Mouse (Mus musculus) midbrain, embryonic 16.5 days (tissue): Measurements from ENCODE around the gene Mfsd11. TPM values are rescaled to one million over a fixed set of nuclear protein-coding genes. Genes with fewer than 3 reads are reported as not detected.

Source experiments
- ATAC-seq: fragments of 200-750 bp; cut with Nextera tagmentation; 2 replicates; pipeline ENCODE4 v1.8.0; 2017; ENCODE audit warnings: moderate TSS enrichment
- H3K27ac ChIP-seq: fragments of 300-500 bp; sonication (generic); 2 replicates; pipeline ENCODE4 v1.5.1; 2014; ENCODE audit warnings: mild to moderate bottlenecking, low read length, mixed read lengths
- H3K27me3 ChIP-seq: fragments of 300-500 bp; sonication (generic); 2 replicates; pipeline ENCODE4 v1.6.1; 2014; ENCODE audit warnings: low read depth, low read length, mixed read lengths; ENCODE audit not compliant: control insufficient read depth, insufficient read depth
- H3K36me3 ChIP-seq: fragments of 300-500 bp; sonication (generic); 2 replicates; pipeline ENCODE4 v1.6.1; 2014; ENCODE audit warnings: mild to moderate bottlenecking, low read length, moderate library complexity, mixed read lengths; ENCODE audit not compliant: control insufficient read depth, insufficient read depth
- H3K4me1 ChIP-seq: fragments of 300-500 bp; sonication (generic); 2 replicates; pipeline ENCODE4 v1.6.1; 2014; ENCODE audit warnings: mild to moderate bottlenecking, low read length, mixed read lengths; ENCODE audit not compliant: control insufficient read depth, insufficient read depth
- H3K4me2 ChIP-seq: fragments of 300-500 bp; sonication (generic); 2 replicates; pipeline ENCODE4 v1.6.1; 2014; ENCODE audit warnings: mild to moderate bottlenecking, low read length, mixed read lengths
- H3K4me3 ChIP-seq: fragments of 300-500 bp; sonication (generic); 2 replicates; pipeline ENCODE4 v1.5.1; 2014; ENCODE audit warnings: low read depth, mild to moderate bottlenecking, low read length, moderate library complexity, mixed read lengths
- H3K9ac ChIP-seq: fragments of 300-500 bp; sonication (generic); 2 replicates; pipeline ENCODE4 v1.6.1; 2014; ENCODE audit warnings: low read depth, low read length, mixed read lengths
- H3K9me3 ChIP-seq: fragments of 300-500 bp; sonication (generic); replicated peaks from 2 replicates; pipeline ENCODE4 v1.6.1; 2014; ENCODE audit warnings: mild to moderate bottlenecking, low read length, mixed read lengths; ENCODE audit not compliant: control insufficient read depth, poor library complexity, severe bottlenecking
- WGBS: fragments of 180-500 bp; shearing (Covaris S2); extraction: QIAGEN DNeasy Blood & Tissue Kit; methylation state at CpG from one replicate; pipeline ENCODE4 v1.1.7; 2014; 5-methylcytosine and 5-hydroxymethylcytosine counted together
- polyA plus RNA-seq: library from polyadenylated mRNA; unstranded; fragments of >200 nt; fragmentation: Nextera tagmentation; extraction: Ambion mirVana; gene quantifications from 2 replicates; pipeline ENCODE4 v1.2.1, GENCODE M21; 2015

The Mfsd11 gene
- polyA plus RNA-seq, 1 experiment from 2014 or later = 56.2 TPM

- ATAC-seq = no peak
- Histone ChIP-seq H3K4me3 (no peak overlapping the region), H3K9ac (no peak overlapping the region), H3K27me3 (no peaks in the 10 kb centered on the region), H3K4me2 (no peak overlapping the region), H3K27ac (no peak overlapping the region), H3K36me3 (peaks cover 39% of the 10 kb centered on the region), H3K9me3 (no peaks in the 10 kb centered on the region), H3K4me1 (no peaks in the 10 kb centered on the region)
- 82% methylated on average over 12 of the region's 12 CpGs for WGBS
Observed at GRCm38 (mm10) chr11:116865945-116866585, 13.8 kb downstream of the Mfsd11 start.

- H3K36me3 ChIP-seq = peaks cover 39% of the 10 kb centered on the region
Observed at GRCm38 (mm10) chr11:116868129-116868528, 15.9 kb downstream of the Mfsd11 start.

GRCm38 (mm10) chr11:116869223-116869622 is 17.0 kb downstream of the Mfsd11 start:
- Histone ChIP-seq H3K27ac (no peak overlapping the region), H3K4me1 (no peaks in the 10 kb centered on the region), H3K36me3 (peaks cover 42% of the 10 kb centered on the region), H3K27me3 (no peaks in the 10 kb centered on the region), H3K4me3 (no peak overlapping the region), H3K9me3 (no peaks in the 10 kb centered on the region), H3K4me2 (no peak overlapping the region), H3K9ac (no peak overlapping the region)
- no peak for ATAC-seq
- WGBS = 90% methylated on average over 8 of the region's 8 CpGs

More at GRCm38 (mm10) chr11:116868129-116868528, 15.9 kb downstream of the Mfsd11 start:
- WGBS = 83% methylated on average over 3 of the region's 3 CpGs
- H3K4me3 ChIP-seq = no peak overlapping the region
- H3K9ac ChIP-seq = no peak overlapping the region
- H3K27me3 ChIP-seq = no peaks in the 10 kb centered on the region
- H3K27ac ChIP-seq = no peak overlapping the region
- ATAC-seq = no peak
- no peaks in the 10 kb centered on the region for H3K9me3 ChIP-seq
- no peak overlapping the region for H3K4me2 ChIP-seq
- no peaks in the 10 kb centered on the region for H3K4me1 ChIP-seq

- ATAC-seq = no peak
- Histone ChIP-seq H3K4me2 (no peak overlapping the region), H3K36me3 (peaks cover 40% of the 10 kb centered on the region), H3K27ac (no peak overlapping the region), H3K4me3 (no peak overlapping the region), H3K4me1 (no peaks in the 10 kb centered on the region), H3K9ac (no peak overlapping the region), H3K27me3 (no peaks in the 10 kb centered on the region), H3K9me3 (no peaks in the 10 kb centered on the region)
- 85% methylated on average over 4 of the region's 4 CpGs for WGBS
Observed at GRCm38 (mm10) chr11:116869641-116870040, 17.4 kb downstream of the Mfsd11 start.

DNA sequence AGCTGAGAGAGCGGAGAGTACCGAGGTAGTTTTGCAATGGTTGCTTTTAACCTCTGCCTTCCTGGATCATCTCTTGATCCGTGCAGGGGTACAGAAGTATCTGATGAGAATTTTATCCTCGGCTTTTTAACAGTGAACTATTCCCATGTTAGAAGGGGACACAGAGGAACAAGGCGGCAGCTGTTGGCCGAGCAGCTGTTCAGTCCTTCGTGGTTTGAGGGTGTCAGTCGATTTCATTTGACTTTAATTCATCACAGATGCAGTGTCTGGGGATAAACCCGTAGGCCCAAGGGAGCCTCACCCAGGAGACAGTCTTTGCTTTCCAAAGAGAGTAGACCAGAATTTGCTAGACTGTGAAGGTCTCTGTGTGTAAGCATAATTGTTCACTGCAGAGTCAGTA is 19.3 kb downstream of the Mfsd11 start:
- Histone ChIP-seq H3K4me1 (no peaks in the 10 kb centered on the region), H3K4me2 (no peak overlapping the region), H3K9me3 (no peaks in the 10 kb centered on the region), H3K36me3 (peaks cover 31% of the 10 kb centered on the region), H3K4me3 (no peak overlapping the region), H3K27ac (no peak overlapping the region), H3K27me3 (no peaks in the 10 kb centered on the region), H3K9ac (no peak overlapping the region)
- ATAC-seq = no peak
- 94% methylated on average over 9 of the region's 9 CpGs for WGBS

DNA sequence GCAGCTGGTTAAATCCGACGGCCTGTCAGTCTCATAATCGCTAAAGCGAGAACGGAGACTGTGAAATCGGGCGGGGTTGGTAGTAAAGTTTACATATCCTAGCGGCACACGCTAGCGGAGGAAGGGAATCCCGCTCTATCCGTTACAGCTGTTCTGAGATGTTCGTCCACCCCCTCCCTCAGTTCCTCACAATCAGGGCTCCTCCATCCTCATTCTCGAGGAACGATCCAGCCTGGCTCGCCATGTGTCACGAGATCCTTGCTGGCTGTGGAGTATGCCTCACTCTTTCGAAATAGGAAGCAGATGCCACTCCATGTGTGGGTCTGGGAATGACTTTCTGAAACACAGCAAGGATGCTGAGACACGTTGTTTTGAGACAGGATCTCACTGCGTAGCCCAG is 21.7 kb downstream of the Mfsd11 start:
- no peaks in the 10 kb centered on the region for H3K9me3 ChIP-seq
- 92% methylated on average over 20 of the region's 20 CpGs for WGBS
- H3K4me3 ChIP-seq = no peak overlapping the region
- ATAC-seq = no peak
- H3K4me2 ChIP-seq = no peak overlapping the region
- no peaks in the 10 kb centered on the region for H3K4me1 ChIP-seq
- H3K27ac ChIP-seq = no peak overlapping the region
- H3K9ac ChIP-seq = no peak overlapping the region
- peaks cover 25% of the 10 kb centered on the region for H3K36me3 ChIP-seq
- no peaks in the 10 kb centered on the region for H3K27me3 ChIP-seq

- H3K9ac ChIP-seq = no peak overlapping the region
- H3K27me3 ChIP-seq = no peaks in the 10 kb centered on the region
- no peaks in the 10 kb centered on the region; the same call in 1 of the 2 replicates for H3K4me1 ChIP-seq
- H3K27ac ChIP-seq = no peak overlapping the region
- no peak overlapping the region for H3K4me2 ChIP-seq
- WGBS = 93% methylated on average over 8 of the region's 8 CpGs
- no peak for ATAC-seq
- no peak overlapping the region for H3K4me3 ChIP-seq
- H3K9me3 ChIP-seq = no peaks in the 10 kb centered on the region
- H3K36me3 ChIP-seq = peaks cover 7% of the 10 kb centered on the region
Observed at GRCm38 (mm10) chr11:116878454-116878853, 26.2 kb downstream of the Mfsd11 start.

GRCm38 (mm10) chr11:116880839-116881238 is 28.6 kb downstream of the Mfsd11 start:
- Histone ChIP-seq H3K27me3 (no peaks in the 10 kb centered on the region), H3K4me2 (no peak overlapping the region), H3K36me3 (no peaks in the 10 kb centered on the region), H3K9me3 (no peaks in the 10 kb centered on the region), H3K4me3 (no peak overlapping the region), H3K4me1 (peaks cover 5% of the 10 kb centered on the region; the same call in 1 of the 2 replicates), H3K27ac (no peak overlapping the region), H3K9ac (no peak overlapping the region)
- WGBS = 60% methylated on average over 7 of the region's 7 CpGs
- no peak for ATAC-seq

- no peak overlapping the region for H3K27ac ChIP-seq
- H3K27me3 ChIP-seq = no peaks in the 10 kb centered on the region
- H3K9ac ChIP-seq = no peak overlapping the region
- no peaks in the 10 kb centered on the region for H3K36me3 ChIP-seq
- ATAC-seq = no peak
- no peaks in the 10 kb centered on the region for H3K9me3 ChIP-seq
- WGBS = 51% methylated on average over 5 of the region's 5 CpGs
- H3K4me1 ChIP-seq = peaks cover 8% of the 10 kb centered on the region; the same call in 1 of the 2 replicates
- no peak overlapping the region for H3K4me2 ChIP-seq
- no peak overlapping the region for H3K4me3 ChIP-seq
Observed at GRCm38 (mm10) chr11:116881440-116881839, 29.2 kb downstream of the Mfsd11 start.
